Mouse (Mus musculus): ENCODE results near the gene Elp5.

- TF ChIP-seq POLR2A (IDR thresholded peaks at IDR 0.05; ENCODE audit: low read depth, low read length) (no peak), CTCF (IDR thresholded peaks at IDR 0.05; ENCODE audit: extremely low read depth, insufficient read length, insufficient replicate concordance, low read depth, low read length) (no peak)
These were observed 14.1 kb upstream of the Elp5 start for GRCm38 (mm10) chr11:69996161-69997061.
